Mouse (Mus musculus) embryonic facial prominence, embryonic 14.5 days (tissue): ENCODE data around the gene Gm47995. TPM values are rescaled to one million over a fixed set of nuclear protein-coding genes. Genes with fewer than 3 reads are reported as not detected.

Experiments used
- ATAC-seq: fragments of 200-750 bp; cut with Nextera tagmentation; 2 replicates; pipeline ENCODE4 v1.8.0; 2017; ENCODE audit warnings: low read depth, moderate number of reproducible peaks, moderate TSS enrichment
- DNase-seq: peaks from one replicate; pipeline ENCODE4 v3.0.0-alpha.2; 2015; ENCODE audit warnings: low spot score
- H3K27ac ChIP-seq: fragments of 300-500 bp; sonication (generic); replicated peaks from 2 replicates; pipeline ENCODE4 v1.5.1; 2014; ENCODE audit warnings: low read depth, mild to moderate bottlenecking, low read length, moderate library complexity
- H3K27me3 ChIP-seq: fragments of 300-500 bp; sonication (generic); replicated peaks from 2 replicates; pipeline ENCODE4 v1.6.1; 2014; ENCODE audit warnings: low read length; ENCODE audit not compliant: control insufficient read depth, insufficient read depth
- H3K36me3 ChIP-seq: fragments of 300-500 bp; sonication (generic); 2 replicates; pipeline ENCODE4 v1.6.1; 2014; ENCODE audit warnings: low read length, mixed read lengths; ENCODE audit not compliant: control insufficient read depth, insufficient read depth
- H3K4me1 ChIP-seq: fragments of 300-500 bp; sonication (generic); 2 replicates; pipeline ENCODE4 v1.6.1; 2014; ENCODE audit warnings: antibody characterized with exemption, low read length; ENCODE audit not compliant: control insufficient read depth, insufficient read depth
- H3K4me2 ChIP-seq: fragments of 300-500 bp; sonication (generic); 2 replicates; pipeline ENCODE4 v1.6.1; 2014; ENCODE audit warnings: low read depth, mild to moderate bottlenecking, low read length, moderate library complexity, mixed read lengths
- H3K4me3 ChIP-seq: fragments of 300-500 bp; sonication (generic); 2 replicates; pipeline ENCODE4 v1.5.1; 2014; ENCODE audit warnings: low read depth, mild to moderate bottlenecking, low read length
- H3K9ac ChIP-seq: fragments of 300-500 bp; sonication (generic); 2 replicates; pipeline ENCODE4 v1.6.1; 2014; ENCODE audit warnings: low read depth, mild to moderate bottlenecking, low read length, moderate library complexity, mixed read lengths
- H3K9me3 ChIP-seq: fragments of 300-500 bp; sonication (generic); 2 replicates; pipeline ENCODE4 v1.6.1; 2016; ENCODE audit warnings: low read length; ENCODE audit not compliant: control insufficient read depth
- WGBS: fragments of 180-500 bp; shearing (Covaris S2); extraction: QIAGEN DNeasy Blood & Tissue Kit; methylation state at CpG from one replicate; pipeline ENCODE4 v1.1.7; 2014; 5-methylcytosine and 5-hydroxymethylcytosine counted together
- polyA plus RNA-seq: library from polyadenylated mRNA; unstranded; fragments of >200 nt; fragmentation: Nextera tagmentation; extraction: Ambion mirVana; gene quantifications from 2 replicates; pipeline ENCODE4 v1.2.1, GENCODE M21; 2014

The Gm47995 gene
- polyA plus RNA-seq, 1 experiment from 2014 or later, result 0.25 TPM

DNA sequence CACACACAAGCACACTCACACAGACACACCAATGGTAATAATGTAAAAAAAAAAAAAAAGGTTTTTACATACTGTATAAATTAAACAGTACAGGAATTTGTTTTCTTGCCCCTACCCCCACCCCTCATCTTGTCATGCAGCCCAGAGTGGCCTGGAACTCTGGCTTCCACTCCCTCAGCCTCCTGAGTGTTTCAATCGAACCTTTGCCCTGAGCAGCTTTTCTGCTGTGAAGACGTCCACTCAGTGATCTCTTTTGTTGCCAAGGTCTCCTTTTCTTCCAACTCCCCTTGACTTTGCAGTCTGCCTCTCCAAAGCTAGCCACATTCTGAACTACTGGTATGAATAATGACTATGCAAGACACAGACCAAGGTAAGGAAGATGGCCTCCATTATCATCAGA, 47.6 kb downstream of the Gm47995 start:
- H3K36me3 ChIP-seq, result no peaks in the 10 kb centered on the region

More for the DNA sequence above, 47.6 kb downstream of the Gm47995 start:
- H3K27me3 ChIP-seq, result no peaks in the 10 kb centered on the region
- H3K9ac ChIP-seq, result no peak overlapping the region
- H3K27ac ChIP-seq, result no peak overlapping the region
- H3K4me1 ChIP-seq, result no peaks in the 10 kb centered on the region
- no peak overlapping the region for H3K4me2 ChIP-seq
- DNase-seq (no peak), ATAC-seq (no peak)
- no peaks in the 10 kb centered on the region for H3K9me3 ChIP-seq
- 70% methylated on average over 2 of the region's 2 CpGs for WGBS
- no peak overlapping the region for H3K4me3 ChIP-seq

Other genes starting within 250 kb of the Gm47995 start
- 30.7 and 36.5 TPM in 2 replicates for gene Hmcn1, start 205.0 kb upstream of the Gm47995 start, polyA plus RNA-seq
- 0.18 and 0.48 TPM in 2 replicates for gene Gm47985, start 15.9 kb upstream of the Gm47995 start, polyA plus RNA-seq
- gene Gm8947, start 6.1 kb upstream of the Gm47995 start, polyA plus RNA-seq, result 0.12 TPM in 1 of 2 replicates, not detected in the other
- gene 3110040M04Rik, start 5.7 kb downstream of the Gm47995 start, polyA plus RNA-seq, result not detected in 2 replicates
- not detected in 2 replicates for gene Gm47996, start 11.7 kb downstream of the Gm47995 start, polyA plus RNA-seq
- gene Ivns1abp, start 146.0 kb downstream of the Gm47995 start, polyA plus RNA-seq, result 221 and 236 TPM in 2 replicates
- 20.9 and 22.3 TPM in 2 replicates for gene Swt1, start 230.0 kb downstream of the Gm47995 start, polyA plus RNA-seq
- gene Trmt1l, start 230.1 kb downstream of the Gm47995 start, polyA plus RNA-seq, result 35.0 and 35.3 TPM in 2 replicates